Mouse (Mus musculus): ENCODE measurements around the gene Polr2c.
"Not testable (repeated sequence)": the region's sequence is repeated elsewhere in the genome, so short reads cannot be mapped to it uniquely, and the experiment has no call there.

Gene Polr2c

DNA sequence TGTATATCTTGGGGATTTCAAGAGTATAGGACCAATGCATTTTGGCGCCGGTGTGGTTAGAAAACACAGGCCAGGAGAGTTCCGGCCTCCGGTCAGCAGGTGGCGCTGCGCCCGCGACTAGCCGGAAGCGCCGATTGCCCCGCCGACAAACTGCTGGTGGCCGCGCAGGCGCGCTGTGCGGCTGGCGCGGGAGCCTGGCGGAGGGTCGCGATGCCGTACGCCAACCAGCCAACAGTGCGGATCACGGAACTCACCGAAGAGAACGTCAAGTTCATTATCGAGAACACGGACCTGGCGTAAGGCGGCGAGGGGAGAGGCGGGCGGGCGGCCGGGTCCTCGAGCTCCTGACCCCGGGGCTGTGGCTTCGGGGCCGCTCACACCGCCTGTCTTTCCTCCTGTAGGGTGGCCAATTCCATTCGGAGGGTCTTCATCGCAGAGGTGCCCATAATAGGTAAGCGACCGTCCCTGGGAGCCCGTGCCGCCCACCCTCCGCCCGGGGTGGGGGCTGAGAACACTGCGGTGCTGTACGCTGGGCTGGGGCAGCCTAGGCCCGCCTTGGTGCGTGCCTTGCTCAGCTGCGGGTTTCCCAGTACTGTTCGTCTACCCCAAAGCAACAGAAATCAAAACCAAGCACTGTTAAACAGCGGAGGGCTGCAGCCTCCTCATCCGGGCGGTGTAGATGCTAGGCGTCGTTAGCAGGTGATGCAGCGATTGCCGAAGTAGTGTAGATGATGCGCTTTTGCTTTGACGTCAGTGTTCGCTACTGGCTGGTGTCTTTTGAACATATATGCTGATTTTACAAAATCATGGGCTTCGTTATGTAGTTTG, at the start of gene Polr2c:
TSS of gene Polr2c (plus strand) at position 105 of the 828 bp plus-strand sequence.
- DNase-seq (ENCODE audit: low spot score), result peak; percentile 94

DNA sequence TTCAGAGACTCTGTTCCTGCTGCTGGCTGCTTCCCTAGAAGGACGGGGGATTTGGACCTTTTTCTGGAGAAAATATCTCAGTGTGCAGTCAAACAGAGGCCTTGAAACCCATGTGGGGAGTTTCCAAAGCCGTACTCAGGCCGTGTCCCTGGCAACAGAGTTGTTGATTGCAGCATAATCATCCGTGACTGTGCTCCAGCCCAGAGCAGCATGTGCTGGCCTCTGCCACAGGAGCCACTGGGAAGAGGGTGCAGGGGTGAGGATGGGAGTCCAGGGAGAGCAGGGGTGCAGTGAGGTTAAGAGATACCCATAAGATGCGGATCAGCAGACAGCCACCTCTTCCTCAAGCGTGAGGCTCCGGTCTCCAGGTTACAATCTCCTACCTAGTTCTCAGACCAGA, 49.7 kb upstream of the Polr2c start:
- no peak for DNase-seq (ENCODE audit: low spot score)

DNA sequence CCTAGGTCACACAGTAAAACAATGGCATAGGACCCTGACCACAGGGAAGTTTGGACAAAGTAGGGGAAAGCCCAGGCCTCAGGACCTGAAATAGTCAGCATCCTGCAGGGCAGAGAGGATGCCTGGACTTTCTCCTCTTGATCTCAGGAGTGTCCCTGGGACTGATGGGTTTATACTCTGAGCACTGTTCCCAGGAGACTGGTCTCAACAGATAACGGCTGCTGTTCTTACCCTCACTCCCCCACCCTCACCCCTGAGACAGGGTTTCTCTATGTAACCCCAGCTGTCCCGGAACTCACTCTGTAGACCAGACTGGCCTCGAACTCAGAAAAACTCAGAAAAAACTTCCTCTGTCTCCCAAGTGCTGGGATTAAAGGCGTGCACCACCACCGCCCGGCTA, 48.9 kb upstream of the Polr2c start:
- no peak for DNase-seq (ENCODE audit: low spot score)

DNA sequence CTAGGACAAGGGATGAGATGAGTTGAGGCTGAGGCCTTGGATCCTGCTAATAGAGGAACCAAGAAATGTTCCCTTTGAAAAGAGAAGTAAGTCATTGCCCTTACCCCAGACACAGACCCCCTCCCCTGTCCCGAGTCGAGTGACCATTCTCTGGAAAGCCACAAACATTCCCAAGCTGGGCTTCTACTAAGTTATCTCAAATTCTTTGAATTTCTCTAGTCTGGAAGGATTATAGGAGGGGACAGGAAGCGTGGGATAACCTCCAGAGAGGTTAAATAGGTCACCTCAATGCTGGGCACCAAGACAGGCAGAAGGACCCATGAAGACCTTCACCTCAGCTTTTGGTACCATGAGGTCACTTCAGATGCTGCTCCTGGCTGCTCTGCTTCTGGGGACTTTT, 47.1 kb upstream of the Polr2c start, which contains the start of gene Ccl17:
TSS of gene Ccl17 (plus strand) at position 301 of the 400 bp plus-strand sequence.
- DNase-seq (ENCODE audit: low spot score), result no peak

DNA sequence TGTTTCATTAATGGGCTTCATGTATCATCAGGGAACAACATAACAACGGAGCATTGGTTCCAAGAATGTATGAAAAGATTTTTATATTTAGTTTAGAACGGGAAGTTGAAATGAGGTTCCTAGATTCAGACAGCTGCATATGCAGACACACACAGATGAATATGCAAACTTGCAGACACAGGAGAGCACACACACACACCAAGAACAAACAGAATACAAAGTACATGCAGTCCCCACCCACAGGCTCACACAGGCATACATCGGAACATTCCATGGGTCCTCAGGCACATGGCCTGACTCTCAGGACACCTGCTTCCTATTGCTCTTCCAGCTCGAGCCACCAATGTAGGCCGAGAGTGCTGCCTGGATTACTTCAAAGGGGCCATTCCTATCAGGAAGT, 46.4 kb upstream of the Polr2c start:
- DNase-seq (ENCODE audit: low spot score), result no peak

DNA sequence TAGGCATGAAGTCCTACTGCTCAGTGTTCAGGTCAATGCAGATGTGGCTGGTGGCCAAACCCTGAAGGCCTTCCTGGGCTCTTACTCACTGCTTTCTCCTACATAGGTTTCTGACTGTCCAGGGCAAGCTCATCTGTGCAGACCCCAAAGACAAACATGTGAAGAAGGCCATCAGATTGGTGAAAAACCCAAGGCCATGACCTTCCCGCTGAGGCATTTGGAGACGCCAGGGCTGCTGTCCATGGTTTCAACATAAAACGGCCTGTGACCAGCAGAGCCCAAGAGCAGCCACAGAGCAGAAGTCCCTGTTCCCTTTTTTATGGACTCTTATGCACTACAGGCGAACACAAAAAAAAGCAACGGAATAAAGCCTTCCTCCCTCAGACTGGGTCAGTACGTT, 45.6 kb upstream of the Polr2c start:
- DNase-seq (ENCODE audit: low spot score), result no peak

DNA sequence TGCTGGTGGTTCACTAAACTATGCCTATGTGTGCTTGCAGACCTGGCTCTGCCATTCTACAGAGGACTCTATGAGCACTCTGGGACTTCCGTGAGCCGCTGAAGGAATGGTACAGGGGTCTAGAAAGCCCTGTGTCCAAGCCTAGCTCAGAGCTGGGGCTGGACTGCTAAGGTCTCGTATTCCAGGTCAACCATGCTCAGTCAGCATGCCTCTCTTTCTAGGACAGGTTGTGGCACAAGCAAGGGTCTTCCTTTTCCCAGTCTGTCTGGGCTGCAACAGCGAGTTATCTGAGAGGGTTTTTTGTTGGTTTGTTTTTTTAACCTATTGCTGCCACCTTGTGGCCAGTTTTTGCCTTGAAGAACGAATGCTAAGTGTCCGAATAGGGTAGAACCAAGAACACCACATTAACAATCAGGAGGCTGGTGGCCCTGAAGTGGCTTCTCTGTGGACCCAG, 44.6 kb upstream of the Polr2c start:
- DNase-seq (ENCODE audit: low spot score), result peak; percentile 82

DNA sequence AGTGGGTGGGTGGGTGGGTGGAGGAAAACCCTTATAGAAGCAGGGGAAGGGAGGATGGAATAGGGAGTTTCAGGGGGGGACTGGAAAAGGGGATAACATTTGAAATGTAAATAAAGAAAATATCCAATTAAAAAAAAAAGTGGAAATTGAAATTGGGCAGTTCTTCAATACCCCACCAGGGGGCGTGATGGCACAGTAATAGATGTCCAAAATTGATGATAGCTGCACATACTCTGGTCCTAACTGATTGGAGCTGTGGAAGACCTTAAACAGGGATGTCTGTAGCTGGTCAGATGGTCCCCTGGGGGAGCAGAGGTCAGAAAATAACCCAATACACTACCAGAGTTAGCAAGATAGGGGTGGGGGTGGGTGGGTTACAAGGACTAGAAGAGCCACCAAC, 42.7 kb upstream of the Polr2c start:
- DNase-seq (ENCODE audit: low spot score), result no peak

DNA sequence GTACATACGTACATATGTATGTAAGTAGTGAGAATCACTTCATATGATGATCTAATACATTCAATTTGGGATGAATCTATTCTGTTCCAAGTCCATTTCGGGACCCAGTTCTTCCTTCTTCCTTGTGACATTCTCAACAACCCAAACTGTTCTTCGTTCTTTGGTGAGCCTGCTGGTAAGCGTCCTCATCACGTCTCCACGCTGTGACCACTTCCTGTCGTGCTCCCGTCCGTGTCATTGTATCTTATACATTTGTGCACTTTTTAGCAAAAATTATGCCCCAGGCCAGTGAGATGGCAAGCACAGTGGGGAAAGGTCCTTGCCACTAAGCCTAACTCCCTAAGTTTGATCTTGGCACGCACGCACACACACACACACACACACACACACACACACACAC, 39.3 kb upstream of the Polr2c start:
- DNase-seq (ENCODE audit: low spot score), result no peak

DNA sequence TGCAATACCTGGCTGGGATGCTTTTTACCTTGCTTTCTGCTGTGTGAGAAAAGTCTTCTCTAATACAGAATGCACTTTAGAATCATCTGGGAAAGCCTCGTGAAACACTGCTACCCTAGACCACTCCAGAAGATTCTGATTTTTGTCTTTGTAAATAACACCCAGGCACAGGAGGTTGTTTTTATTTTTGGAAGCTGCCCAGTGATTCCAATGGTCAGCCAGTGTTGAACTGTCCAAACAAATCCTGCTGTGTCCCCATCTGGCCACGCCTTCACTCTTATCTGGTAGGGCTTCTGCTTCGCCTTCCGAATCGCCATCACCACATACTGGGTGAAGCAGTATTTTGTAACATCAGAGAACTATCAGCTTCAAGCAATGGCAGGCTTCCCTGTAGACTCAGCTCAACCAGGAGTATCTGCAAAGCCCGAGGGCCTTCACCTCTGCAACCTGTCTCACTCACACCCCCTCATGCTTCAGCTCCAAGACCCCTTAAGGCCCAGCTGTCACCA, 37.5 kb upstream of the Polr2c start:
- no peak for DNase-seq (ENCODE audit: low spot score)

DNA sequence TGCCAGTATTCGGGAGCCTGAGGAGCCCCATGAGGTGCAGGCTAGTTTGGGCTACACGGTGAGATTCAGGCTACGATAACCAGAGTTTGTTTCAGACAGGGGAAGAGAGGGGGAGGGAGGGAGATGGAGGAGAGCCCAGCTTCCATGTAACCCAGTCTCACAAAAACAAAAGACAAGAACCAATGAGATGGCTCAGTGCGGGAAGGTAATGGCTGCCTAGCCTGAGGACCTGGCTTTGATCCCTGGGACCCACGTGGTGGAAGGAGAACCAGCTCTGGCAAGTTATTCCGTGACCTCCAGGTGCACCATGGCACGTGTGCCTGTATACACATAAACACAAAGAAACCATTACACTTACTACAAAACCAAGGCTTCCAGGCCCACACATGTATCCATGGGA, 36.7 kb upstream of the Polr2c start:
- DNase-seq (ENCODE audit: low spot score), result no peak

DNA sequence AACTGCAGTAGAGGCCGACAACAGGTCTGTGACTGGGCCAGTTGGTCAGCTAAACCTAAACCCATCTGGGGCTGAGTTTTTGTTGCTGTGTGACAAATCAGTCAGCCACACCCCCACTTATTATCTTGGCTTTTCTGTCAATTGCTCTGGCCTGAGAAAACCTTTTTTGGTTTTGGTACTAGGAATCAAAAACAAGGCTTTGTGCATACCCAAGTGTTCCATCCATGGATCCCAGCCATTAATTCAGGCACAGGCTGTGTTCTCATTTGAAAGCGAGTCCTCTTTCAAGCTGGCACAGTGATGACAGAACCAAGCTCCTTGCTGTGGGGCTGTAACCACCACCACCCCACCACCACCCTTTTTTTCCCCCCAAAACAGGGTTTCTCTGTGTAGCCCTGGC, 35.9 kb upstream of the Polr2c start:
- DNase-seq (ENCODE audit: low spot score), result no peak

DNA sequence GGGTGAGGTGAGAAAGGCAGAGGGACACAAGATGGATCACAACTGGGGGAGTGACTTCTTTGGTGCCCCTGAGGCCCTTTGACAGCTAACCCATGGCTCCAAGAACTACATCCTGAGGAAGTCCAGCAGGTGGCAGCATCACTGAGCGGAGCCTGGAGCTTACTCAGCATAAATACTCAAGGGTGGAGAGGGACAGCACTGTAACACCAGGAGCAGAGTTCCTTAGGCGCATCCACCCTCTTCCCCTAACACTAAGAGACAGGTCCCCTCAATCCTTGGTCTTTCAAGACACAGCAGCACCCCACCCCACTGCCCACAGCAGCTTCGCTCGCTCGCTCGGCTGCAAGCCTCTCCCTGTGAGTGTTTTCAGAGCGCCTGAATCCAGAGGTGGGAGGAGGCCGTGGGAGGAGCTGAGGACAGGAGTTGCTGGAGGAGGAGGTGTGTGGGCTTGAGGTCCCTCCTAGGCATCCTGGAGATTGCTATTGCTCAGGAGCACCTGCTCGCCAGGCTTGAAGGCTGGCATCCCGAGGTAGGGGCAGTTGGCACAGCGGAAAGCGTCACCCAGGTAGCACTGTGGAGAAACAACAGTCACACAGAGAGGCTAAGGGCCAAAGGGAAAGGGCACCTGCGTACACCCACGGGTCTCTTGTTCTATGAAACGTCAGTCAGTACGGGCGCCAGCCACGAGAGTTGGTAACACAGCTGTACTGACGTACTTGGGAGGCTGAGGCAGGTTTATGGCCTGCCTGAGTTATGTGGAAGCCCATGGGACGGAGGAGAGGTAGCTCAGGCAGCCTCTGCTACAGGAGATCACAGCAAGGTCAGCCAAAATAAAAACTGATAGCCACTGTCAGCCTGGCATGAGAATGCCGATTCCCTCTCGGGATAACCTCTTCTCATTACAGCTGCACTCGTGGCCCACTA, 34.4 kb upstream of the Polr2c start:
- DNase-seq (ENCODE audit: low spot score), result peak; percentile 54

DNA sequence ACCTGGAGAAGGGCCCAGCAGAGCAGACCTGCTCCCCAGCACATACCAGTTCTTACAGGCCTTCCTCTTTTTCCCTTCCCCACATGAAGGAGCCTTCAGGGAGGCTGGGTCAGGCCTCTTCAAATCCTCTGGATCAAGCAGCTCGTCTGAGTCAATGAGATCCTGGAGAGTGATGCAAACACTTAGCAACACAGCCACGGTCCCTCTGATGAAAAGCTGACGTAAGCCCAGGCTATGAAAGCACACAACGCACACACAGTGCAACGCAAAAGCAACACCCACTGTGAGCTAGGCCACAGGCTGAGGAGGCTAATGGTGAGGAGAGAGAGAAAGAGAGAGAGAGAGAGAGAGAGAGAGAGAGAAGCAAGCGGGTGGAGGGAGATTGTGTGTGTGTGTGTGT, 32.1 kb upstream of the Polr2c start:
- DNase-seq (ENCODE audit: low spot score), result no peak

DNA sequence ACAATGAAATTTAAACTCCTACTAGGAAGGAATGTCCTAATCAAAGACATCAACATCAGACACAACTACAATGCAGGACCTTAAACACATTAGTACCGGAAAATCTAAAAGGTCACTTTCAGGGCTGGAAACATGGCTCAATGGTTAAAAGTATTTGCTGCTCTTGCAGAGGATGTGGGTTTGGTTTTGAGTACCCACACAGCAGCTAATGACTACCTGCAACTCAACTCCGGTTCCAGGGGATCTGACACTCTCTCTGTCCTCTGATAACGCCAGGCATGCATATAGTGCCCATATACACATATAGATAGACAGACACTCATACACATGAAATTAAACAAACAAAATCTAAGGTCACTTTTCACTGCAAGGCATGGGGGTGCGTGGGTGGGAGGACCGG, 31.0 kb upstream of the Polr2c start:
- no peak for DNase-seq (ENCODE audit: low spot score)

DNA sequence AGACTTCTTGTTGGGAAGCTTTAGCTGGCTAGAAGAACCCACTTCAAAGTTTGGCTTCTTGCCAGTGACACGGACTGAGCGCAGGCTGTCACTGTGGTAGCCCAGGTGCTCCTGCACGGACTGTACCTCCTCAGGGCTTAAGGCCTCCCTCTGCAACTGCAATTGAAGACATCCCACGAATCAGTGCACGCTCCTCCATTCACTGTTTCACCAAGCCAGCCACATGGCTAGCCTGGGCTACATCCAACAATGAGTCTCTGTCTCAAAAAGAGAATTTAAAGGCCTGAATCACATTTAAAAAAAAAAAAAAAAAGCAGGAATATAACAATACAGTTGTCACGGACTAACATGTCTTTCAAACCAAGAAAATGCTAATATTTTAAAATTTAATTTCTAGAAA, 29.0 kb upstream of the Polr2c start:
- DNase-seq (ENCODE audit: low spot score), result no peak

DNA sequence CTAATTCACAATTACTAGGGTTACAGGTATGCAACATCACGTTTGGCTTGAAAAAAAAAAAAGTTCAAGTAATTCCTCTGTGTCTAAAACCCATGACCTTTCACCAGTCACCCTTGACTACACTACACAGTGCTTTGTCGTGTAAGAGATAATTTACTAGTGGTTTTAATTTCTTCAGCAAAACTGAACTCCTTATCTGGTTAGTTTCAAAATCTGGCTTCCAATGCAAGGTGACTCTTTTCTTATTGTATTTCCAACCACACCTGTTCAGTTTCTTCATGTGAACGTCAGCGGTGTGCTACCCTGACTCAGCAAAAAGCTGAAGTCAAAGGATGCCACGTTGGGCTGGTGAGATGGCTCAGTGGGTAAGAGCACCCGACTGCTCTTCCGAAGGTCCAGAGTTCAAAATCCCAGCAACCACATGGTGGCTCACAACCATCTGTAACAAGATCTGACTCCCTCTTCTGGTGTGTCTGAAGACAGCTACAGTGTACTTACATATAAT, 23.3 kb upstream of the Polr2c start:
- not testable (repeated sequence) for DNase-seq (ENCODE audit: low spot score)

DNA sequence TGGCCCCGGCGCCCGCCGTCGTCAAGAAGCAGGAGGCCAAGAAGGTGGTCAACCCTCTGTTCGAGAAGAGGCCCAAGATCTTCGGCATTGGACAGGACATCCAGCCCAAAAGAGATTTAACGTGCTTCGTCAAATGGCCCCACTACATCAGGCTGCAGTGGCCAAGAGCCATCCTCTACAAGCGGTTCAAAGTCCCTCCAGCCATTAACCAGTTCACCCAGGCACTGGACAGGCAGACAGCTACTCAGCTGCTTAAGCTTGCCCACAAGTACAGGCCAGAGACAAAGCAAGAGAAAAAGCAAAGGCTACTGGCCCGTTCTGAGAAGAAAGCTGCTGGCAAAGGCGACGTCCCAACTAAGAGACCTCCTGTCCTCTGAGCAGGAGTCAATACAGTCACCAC, 21.5 kb upstream of the Polr2c start:
- DNase-seq (ENCODE audit: low spot score), result not testable (repeated sequence)

DNA sequence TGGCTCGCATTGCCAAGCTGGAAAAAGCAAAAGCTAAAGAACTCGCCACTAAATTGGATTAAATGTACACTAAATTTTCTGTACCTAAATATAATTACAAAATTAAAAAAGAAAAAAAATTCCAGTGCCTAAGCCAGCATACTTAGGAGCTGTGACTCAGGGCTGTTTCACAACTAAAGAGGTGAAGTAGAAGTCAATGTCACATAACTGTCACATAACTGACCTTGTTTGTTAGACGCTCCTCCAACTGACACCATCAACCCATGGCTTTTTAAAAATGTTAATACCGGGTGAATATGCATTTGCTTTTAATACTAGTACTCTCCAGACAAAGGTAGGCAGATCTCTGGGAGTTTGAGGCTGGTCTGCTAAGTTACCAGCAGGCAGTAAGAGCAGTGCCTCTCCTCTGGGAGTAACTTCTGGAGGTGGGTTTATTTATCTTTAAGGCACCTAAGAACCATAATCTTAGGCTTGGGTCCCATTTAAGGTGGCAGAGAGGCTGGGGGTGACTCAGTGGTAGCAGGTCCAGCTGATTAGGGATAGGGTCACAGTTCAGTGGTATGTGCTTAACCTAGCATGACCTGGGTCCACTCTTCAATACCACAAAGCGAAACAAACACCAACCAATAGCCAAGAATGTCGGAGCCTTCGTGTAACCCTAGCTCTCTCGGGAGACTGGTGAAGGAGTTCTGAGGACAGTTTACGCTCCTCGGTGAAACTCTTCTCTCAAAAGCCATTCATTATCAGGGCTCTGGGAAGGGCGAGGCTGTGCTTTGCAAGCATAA, 20.6 kb upstream of the Polr2c start:
- DNase-seq (ENCODE audit: low spot score), result no peak

DNA sequence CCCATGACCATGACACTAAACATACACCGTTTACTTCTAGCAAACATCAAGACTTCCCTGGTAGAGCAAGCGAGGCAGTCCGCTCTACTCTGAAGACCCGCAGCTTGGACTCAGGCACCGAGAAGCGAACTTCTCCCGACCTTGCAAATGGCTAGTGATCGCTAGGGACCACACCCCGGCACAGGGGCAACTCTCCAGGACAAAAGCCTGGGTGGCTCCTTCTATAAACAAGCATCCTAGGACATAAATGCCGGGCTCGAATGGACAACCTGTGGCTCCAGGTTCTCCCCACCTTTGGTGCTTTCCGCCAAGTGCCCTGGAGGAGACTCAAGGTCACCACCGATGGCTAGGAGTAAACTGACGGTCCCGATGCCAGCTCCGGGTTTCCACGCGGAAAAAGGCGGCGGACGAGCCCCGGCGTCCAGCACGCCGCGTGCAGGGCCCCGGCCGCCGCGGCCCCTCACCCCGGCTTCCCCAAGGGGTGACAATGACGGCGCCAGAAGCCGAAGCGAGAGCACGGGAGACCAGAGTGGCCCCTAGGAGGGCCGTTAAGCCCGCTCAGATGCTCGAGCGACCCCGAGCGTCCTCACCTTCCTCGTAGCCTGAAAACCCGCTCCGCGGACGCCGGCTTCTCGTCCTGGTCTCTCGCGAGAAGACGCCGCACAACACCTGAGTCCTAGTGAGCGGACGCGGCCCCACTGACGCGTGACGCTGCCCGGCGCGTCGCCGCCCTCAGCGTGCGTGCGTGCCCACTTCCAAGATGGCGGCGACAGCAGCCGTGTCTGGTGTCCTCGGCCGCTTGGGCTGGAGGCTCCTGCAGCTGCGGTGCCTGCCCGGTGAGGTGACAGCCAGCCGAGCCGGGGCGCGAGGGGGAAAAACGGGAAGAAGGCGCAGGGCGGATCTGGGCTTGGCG, 19.3 kb upstream of the Polr2c start, which contains the start of the genes Coq9 and Ciapin1:
TSS of gene Coq9 (plus strand) at position 660 of the 913 bp plus-strand sequence.
TSS of gene Ciapin1 (minus strand) at position 697 of the 913 bp plus-strand sequence.
- peak; percentile 90 for DNase-seq (ENCODE audit: low spot score)

Measured in ovary, postnatal 14 days (tissue).